Mouse (Mus musculus) heart, embryonic 14.5 days (tissue): Measurements from ENCODE around the gene Adnp. TPM values are rescaled to one million over a fixed set of nuclear protein-coding genes. Genes with fewer than 3 reads are reported as not detected.

Experiments
- ATAC-seq: fragments of 200-750 bp; cut with Nextera tagmentation; 2 replicates; pipeline ENCODE4 v1.8.0; 2017; ENCODE audit warnings: low read depth, moderate TSS enrichment; ENCODE audit not compliant: insufficient number of reproducible peaks, insufficient read depth, low FRiP score
- H3K27ac ChIP-seq, 2 experiments: fragments of 200-500 bp in 1 of 2; fragments of 300-500 bp in 1 of 2; sonication (generic) in 1 of 2; replicated peaks in 1 of 2; 2 replicates each; pipeline ENCODE4 v1.5.1; 2012 to 2014; ENCODE audit warnings: low read depth in 2 of 2, low read length in 2 of 2, control low read depth in 1 of 2, mild to moderate bottlenecking in 1 of 2, mixed read lengths in 1 of 2; ENCODE audit not compliant: control insufficient read depth in 1 of 2, insufficient read depth in 1 of 2
- H3K27me3 ChIP-seq: fragments of 300-500 bp; sonication (generic); 2 replicates; pipeline ENCODE4 v1.6.1; 2014; ENCODE audit warnings: mild to moderate bottlenecking, low read length, control low read depth; ENCODE audit not compliant: control insufficient read depth, insufficient read depth
- H3K36me3 ChIP-seq: fragments of 300-500 bp; sonication (generic); 2 replicates; pipeline ENCODE4 v1.6.1; 2014; ENCODE audit warnings: mild to moderate bottlenecking, control low read depth, low read length, mixed read lengths; ENCODE audit not compliant: control insufficient read depth, insufficient read depth
- H3K4me1 ChIP-seq, 2 experiments: fragments of 200-500 bp in 1 of 2; fragments of 300-500 bp in 1 of 2; sonication (generic) in 1 of 2; 2 replicates each; pipeline ENCODE4 v1.6.1; 2012 to 2014; ENCODE audit warnings: low read length in 2 of 2, control low read depth in 1 of 2, mixed read lengths in 1 of 2; ENCODE audit not compliant: control insufficient read depth in 2 of 2, insufficient read depth in 2 of 2
- H3K4me2 ChIP-seq: fragments of 300-500 bp; sonication (generic); 2 replicates; pipeline ENCODE4 v1.6.1; 2014; ENCODE audit warnings: mild to moderate bottlenecking, low read length
- H3K4me3 ChIP-seq, 2 experiments: fragments of 200-500 bp in 1 of 2; fragments of 300-500 bp in 1 of 2; sonication (generic) in 1 of 2; 2 replicates each; pipeline ENCODE4 v1.5.1; 2012 to 2014; ENCODE audit warnings: low read length in 2 of 2, mild to moderate bottlenecking in 2 of 2, control low read depth in 1 of 2, low read depth in 1 of 2, moderate library complexity in 1 of 2; ENCODE audit not compliant: control insufficient read depth in 1 of 2, insufficient read depth in 1 of 2
- H3K9ac ChIP-seq: fragments of 300-500 bp; sonication (generic); 2 replicates; pipeline ENCODE4 v1.6.1; 2014; ENCODE audit warnings: mild to moderate bottlenecking, low read length
- H3K9me3 ChIP-seq: fragments of 300-500 bp; sonication (generic); 2 replicates; pipeline ENCODE4 v1.6.1; 2016; ENCODE audit warnings: low read length, control low read depth; ENCODE audit not compliant: control insufficient read depth
- WGBS: fragments of 180-500 bp; shearing (Covaris S2); extraction: QIAGEN DNeasy Blood & Tissue Kit; methylation state at CpG from one replicate; pipeline ENCODE4 v1.1.7; 2014; 5-methylcytosine and 5-hydroxymethylcytosine counted together
- polyA plus RNA-seq: library from polyadenylated mRNA; unstranded; fragments of >200 nt; fragmentation: Nextera tagmentation; extraction: Ambion mirVana; gene quantifications from 2 replicates; pipeline ENCODE4 v1.2.1, GENCODE M21; 2014

Gene Adnp
- polyA plus RNA-seq, 1 experiment from 2014 or later: 11.0 TPM

DNA sequence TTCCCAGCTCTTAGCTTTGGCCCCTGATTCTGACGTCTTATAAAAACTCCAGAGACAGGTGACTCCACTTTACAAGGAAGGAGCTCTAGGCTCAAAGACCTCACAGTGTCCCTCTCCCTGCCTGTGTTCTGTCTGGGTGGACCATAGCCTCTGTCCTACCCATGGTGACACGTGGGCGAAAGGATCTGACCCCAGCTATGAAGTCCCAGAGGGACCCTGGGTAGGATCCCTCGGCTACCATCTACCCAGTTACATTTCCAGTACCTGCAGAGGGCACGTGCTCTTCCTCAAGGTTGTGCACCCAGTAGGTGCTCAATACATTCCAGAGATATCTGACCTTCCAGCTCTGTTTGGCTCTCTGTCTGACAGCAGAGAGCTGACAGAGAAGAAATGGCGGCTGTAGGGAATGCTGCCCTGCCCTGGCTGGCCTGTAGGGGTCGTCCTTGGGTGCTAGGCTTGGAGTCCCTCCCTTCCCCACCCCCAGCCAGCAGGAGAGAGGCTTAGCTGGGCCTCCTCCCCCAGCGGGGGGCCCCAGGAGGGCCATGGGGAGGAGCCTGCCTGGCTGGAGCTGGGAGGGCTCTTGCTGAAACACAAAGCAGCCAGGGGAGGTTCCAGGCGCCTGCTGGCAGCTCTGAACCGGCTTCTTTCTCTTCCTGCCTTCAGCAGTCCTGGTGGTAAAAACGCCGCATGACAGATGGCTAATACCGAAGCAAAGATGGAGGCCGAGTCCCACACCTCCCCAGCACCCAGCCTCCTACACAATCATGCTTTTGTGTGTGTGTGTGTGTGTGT is 52.6 kb downstream of the Adnp start:
- no peaks in the 10 kb centered on the region for H3K27me3 ChIP-seq
- no peaks in the 10 kb centered on the region for H3K9me3 ChIP-seq
- peak overlapping the region; percentile 30; the same call in 1 of the 2 replicates for H3K9ac ChIP-seq
- ATAC-seq: peak; percentile 86
- peak overlapping the region; percentile 11 to 14 for H3K4me3 ChIP-seq
- 17% methylated on average over 14 of the region's 14 CpGs for WGBS
- H3K4me1 ChIP-seq: peaks cover 15 to 26% of the 10 kb centered on the region in 2 experiments
- H3K4me2 ChIP-seq: peak overlapping the region; percentile 49
- peak overlapping the region; percentile 84 to 91 for H3K27ac ChIP-seq
- no peaks in the 10 kb centered on the region for H3K36me3 ChIP-seq

DNA sequence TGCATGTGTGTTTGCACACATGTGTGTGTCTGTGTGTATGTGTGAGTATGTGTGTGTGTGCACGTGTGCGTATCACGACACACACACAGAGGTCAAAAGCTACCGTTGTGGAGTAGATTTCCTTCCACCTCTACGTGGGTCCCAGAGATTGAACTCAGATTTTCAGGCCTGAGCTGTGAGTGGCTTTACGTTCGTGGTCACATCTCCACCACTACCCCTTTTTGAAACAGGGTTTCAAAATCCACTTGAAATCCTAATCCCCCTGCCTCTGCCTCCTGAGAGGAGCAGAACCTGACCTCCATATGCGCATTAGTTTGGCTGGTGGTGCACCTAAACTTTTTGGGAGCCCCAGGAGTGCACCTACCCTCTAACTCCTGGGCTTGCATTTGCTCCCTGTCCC is 57.7 kb downstream of the Adnp start:
- no peaks in the 10 kb centered on the region for H3K9me3 ChIP-seq
- H3K27ac ChIP-seq: no peak overlapping the region
- H3K9ac ChIP-seq: no peak overlapping the region
- ATAC-seq: no peak
- H3K4me3 ChIP-seq: no peak overlapping the region
- 87% methylated on average over 8 of the region's 8 CpGs for WGBS
- H3K4me1 ChIP-seq: peaks cover 17% of the 10 kb centered on the region in 2 experiments
- no peak overlapping the region for H3K4me2 ChIP-seq
- no peaks in the 10 kb centered on the region for H3K27me3 ChIP-seq
- H3K36me3 ChIP-seq: no peaks in the 10 kb centered on the region

DNA sequence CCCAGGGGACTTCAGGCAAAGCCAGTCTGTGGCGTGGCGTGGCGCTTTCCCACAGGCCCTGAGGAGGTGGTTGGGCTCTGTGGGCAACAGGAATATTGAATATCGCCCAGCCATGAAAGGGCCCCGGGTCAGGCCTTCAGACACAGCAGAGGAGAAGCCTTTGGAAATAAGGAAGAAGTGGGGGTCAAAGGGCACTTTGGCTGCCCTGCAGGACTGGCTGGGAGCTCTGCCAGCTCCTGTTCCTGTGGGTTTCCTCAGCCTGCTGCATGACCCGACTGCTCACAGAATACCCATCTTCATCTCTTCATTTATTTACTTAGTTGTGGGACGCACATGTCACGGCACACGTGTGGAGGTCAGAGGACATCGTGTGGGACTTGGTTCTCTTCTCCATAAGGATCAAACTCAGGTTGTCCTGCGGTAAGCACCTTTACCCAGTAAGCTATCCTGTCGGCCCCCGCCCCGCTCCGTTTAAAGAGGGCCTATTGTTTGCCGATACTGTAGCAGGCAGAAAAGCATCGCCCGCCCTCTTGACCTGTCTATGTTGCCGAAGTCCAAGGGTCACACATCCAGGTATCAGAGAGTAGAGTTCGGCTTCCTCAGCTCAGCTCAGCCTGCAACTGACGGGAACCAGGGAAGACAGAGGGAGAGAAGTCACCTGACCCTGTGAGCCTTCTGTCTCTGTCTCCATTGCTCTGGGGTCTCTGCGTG is 59.0 kb downstream of the Adnp start:
- H3K4me3 ChIP-seq: no peak overlapping the region
- no peak overlapping the region for H3K4me2 ChIP-seq
- no peaks in the 10 kb centered on the region for H3K9me3 ChIP-seq
- ATAC-seq: no peak
- no peak overlapping the region for H3K27ac ChIP-seq
- H3K27me3 ChIP-seq: no peaks in the 10 kb centered on the region
- H3K9ac ChIP-seq: no peak overlapping the region
- WGBS: 79% methylated on average over 22 of the region's 22 CpGs
- H3K4me1 ChIP-seq: peaks cover 12% of the 10 kb centered on the region in 2 experiments
- no peaks in the 10 kb centered on the region for H3K36me3 ChIP-seq

DNA sequence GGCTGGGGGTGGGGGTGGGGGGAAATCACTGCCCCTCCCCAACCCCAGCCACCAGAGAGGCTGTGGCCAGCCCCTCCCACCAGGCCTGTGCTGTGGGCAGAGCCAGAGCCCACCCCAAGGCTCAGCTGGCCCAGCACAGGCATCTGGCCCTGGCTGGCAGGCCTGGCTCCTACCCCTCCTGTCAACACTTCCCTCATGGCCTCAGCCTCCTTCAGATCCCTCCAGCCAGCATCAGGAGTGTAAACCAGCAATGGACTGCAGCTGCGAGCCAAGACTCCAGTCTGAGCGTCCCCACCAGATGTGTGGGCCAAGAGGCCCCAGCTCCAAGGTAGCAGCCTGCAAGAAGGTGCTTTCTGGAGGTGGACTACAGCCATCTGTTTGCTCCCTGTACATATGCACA is 61.5 kb downstream of the Adnp start:
- Histone ChIP-seq H3K4me3 (no peak overlapping the region), H3K4me1 (peaks cover 12% of the 10 kb centered on the region in 2 experiments), H3K27ac (peak overlapping the region; percentile 66 to 67), H3K9me3 (no peaks in the 10 kb centered on the region), H3K36me3 (no peaks in the 10 kb centered on the region), H3K9ac (no peak overlapping the region), H3K4me2 (no peak overlapping the region), H3K27me3 (no peaks in the 10 kb centered on the region)
- peak; percentile 82 for ATAC-seq
- WGBS: 9% methylated on average over 2 of the region's 2 CpGs

DNA sequence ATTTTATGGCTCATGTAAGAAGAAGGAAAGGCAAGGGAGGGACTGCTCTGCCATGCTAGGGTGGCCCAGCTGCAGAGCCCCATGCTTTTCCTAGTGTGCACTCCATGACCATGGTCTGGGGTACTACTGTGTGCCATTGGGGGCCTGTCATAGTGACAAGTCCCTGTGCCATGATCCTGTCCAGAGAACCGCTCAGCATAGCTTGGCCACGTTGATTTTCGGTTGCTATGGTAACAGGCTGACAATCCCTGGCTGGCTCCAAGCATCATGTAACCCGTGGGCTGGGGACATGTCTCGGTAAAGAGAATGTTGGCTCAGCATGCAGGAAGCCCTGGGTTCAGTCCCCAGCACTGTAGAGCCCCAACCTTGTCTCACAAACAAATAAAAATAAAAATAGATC is 63.1 kb downstream of the Adnp start:
- Histone ChIP-seq H3K4me1 (peaks cover 12% of the 10 kb centered on the region in 2 experiments), H3K4me2 (no peak overlapping the region), H3K36me3 (no peaks in the 10 kb centered on the region), H3K4me3 (no peak overlapping the region), H3K27ac (no peak overlapping the region), H3K27me3 (no peaks in the 10 kb centered on the region), H3K9me3 (no peaks in the 10 kb centered on the region), H3K9ac (no peak overlapping the region)
- ATAC-seq: no peak
- 47% methylated on average over 5 of the region's 5 CpGs for WGBS

DNA sequence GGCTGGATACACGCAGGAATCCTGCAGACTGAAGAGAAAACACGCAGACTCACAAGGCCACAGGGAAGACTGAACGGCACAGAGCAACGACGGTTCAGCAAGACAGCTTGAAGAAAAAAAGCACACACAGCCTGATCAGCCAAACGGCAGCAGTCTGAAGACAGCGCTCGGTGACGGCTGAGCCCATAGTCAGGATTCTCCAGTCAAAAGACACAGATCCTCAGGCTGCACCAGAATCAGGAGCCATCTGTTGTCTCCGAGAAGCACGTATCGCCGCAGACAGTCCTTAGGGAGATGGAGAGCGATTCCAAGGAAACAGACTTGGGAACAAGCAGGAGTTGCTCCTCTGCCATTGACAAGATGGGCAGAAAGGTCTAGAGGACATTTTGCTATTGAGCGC is 69.8 kb downstream of the Adnp start:
- Histone ChIP-seq H3K9ac (no peak overlapping the region), H3K27ac (no peak overlapping the region), H3K27me3 (no peaks in the 10 kb centered on the region), H3K4me1 (no peaks in the 10 kb centered on the region), H3K36me3 (no peaks in the 10 kb centered on the region), H3K9me3 (no peaks in the 10 kb centered on the region), H3K4me2 (no peak overlapping the region), H3K4me3 (no peak overlapping the region)
- no peak for ATAC-seq
- 69% methylated on average over 15 of the region's 15 CpGs for WGBS
